Mouse (Mus musculus) embryonic fibroblast, embryonic 13.5 days (primary cell): ENCODE results near the gene Araf. TPM values are rescaled to one million over a fixed set of nuclear protein-coding genes. Genes with fewer than 3 reads are reported as not detected.
A peak's percentile ranks its signal among the peaks of the same experiment; 100 is the strongest.

Experiments used
- H3K27ac ChIP-seq: 2 replicates; pipeline ENCODE4 v1.5.1; 2012; ENCODE audit warnings: low read length, control low read depth, inconsistent platforms; ENCODE audit not compliant: insufficient read depth
- H3K4me1 ChIP-seq: 2 replicates; pipeline ENCODE4 v1.6.1; 2011; ENCODE audit warnings: low read length; ENCODE audit not compliant: control insufficient read depth, insufficient read depth
- H3K4me3 ChIP-seq: 2 replicates; pipeline ENCODE4 v1.5.1; 2011; ENCODE audit warnings: mild to moderate bottlenecking, control low read depth, low read length; ENCODE audit not compliant: insufficient read depth
- CTCF ChIP-seq: IDR thresholded peaks from 2 replicates; pipeline ENCODE4 v1.5.1; 2011; ENCODE audit warnings: mild to moderate bottlenecking, control low read depth, low read length, moderate library complexity, borderline replicate concordance; ENCODE audit not compliant: insufficient read depth
- POLR2A ChIP-seq: IDR thresholded peaks from 2 replicates; pipeline ENCODE4 v1.6.1; 2011; ENCODE audit warnings: low read depth, mild to moderate bottlenecking, control low read depth, low read length, moderate library complexity
- polyA plus RNA-seq: library from polyadenylated mRNA; stranded (reverse); fragments of >200 nt; gene quantifications from 2 replicates; pipeline ENCODE4 v1.2.4, GENCODE M21; 2011; ENCODE audit warnings: low read depth; ENCODE audit not compliant: missing spikeins, insufficient read length

Gene Araf
- polyA plus RNA-seq, 1 experiment = 90.9 TPM

DNA sequence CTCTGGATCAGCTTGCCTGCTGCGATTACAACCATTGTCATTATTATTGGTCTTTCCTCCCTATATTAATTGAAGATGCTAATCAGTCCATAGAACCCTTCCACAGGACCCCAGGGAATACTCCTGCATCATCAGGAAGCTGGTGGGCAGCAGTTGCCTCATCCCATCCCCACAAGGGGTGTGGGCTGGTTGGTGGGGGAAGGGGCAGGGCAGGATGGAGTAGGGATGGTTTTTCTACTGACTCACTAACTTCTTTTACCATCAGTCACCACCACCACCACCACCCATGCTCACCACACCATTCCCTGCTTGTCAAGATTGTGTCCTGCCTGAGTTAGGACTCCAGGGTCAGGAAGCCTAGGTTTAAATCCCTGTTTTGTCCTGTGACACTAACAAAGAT, 71.6 kb downstream of the Araf start:
- H3K27ac ChIP-seq = peak overlapping the region; percentile 99
- no peak overlapping the region for H3K4me3 ChIP-seq
- peak; percentile 42; the same call in 1 of the 2 replicates for TF ChIP-seq POLR2A
- no peak for TF ChIP-seq CTCF
- peaks cover 7% of the 10 kb centered on the region; the same call in 1 of the 2 replicates for H3K4me1 ChIP-seq

DNA sequence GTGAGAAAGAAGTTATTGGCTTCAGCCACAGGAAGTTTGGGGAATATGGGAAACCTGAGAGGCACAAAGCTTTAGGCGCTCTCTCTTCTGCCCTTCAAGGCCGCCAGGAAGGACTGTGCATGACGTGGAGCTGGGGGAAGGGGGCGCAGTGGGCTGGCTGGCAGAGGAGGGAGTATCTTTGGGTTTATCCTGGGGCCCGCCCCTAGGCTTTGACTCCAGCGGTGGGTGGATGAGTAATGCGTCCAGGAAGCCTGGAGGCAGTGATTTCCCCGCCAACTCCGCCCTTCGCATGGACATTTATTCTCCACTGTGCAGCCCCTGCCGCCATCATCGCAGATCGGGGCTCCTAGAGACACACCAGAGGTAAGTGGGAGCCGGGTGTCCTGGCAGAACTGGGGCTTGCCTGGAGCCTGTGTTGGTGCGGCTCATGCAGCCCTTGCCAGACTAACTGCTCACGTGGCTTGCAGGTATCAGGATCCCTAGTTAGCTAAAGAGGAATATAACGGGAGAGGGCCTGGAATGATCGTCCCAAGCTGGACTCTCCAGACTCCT, 72.4 kb downstream of the Araf start, which contains the start of gene Timp1:
Timp1 (plus strand) TSS at position 205 of the 552 bp plus-strand sequence.
- Histone ChIP-seq H3K4me1 (peaks cover 7% of the 10 kb centered on the region; the same call in 1 of the 2 replicates), H3K27ac (peak within 1 kb of the TSS; percentile 99), H3K4me3 (peak within 1 kb of the TSS; percentile 70)
- TF ChIP-seq POLR2A = peak; percentile 93
- no peak for TF ChIP-seq CTCF

DNA sequence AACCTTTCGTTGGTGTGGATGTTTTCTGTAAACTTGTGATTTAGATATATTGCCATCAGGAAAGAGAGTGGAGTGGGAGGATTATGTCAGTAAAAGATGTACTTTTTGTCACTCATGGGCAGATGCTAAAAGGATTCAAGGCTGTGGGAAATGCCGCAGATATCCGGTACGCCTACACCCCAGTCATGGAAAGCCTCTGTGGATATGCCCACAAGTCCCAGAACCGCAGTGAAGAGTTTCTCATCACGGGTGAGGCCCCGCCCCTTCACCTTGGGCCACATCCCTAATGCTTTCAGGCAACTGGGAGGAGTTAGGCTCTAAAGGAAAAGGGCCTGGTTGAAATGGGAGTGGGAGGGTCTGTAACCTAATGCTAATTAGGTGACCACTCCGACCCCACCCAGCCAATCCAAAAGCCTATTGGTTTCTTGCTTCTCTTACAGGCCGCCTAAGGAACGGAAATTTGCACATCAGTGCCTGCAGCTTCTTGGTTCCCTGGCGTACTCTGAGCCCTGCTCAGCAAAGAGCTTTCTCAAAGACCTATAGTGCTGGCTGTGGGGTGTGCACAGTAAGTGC, 75.4 kb downstream of the Araf start:
- H3K4me1 ChIP-seq = no peaks in the 10 kb centered on the region
- TF ChIP-seq CTCF = no peak
- no peak; the same call in 1 of the 2 replicates for TF ChIP-seq POLR2A
- no peak overlapping the region for H3K27ac ChIP-seq
- peak overlapping the region; percentile 70 for H3K4me3 ChIP-seq

DNA sequence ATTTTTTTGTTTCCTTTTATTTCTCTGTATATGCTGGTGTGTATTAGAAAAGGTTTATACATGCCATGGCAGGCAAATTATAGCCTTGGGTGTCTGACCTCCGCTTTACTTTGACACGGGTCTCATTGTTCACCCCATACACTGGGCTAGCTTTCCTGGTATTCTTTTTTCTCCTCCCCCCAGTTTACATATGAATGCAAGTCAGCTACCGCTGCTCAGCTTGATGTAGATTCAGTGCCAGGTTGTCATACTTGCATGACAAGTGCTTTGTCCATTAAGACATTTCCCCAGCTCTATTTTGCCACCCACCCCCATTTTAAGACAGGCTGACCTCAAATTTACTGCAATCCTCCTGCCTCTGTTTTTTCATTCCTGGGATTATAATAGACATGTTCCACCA, 77.6 kb downstream of the Araf start:
- TF ChIP-seq POLR2A (no peak), CTCF (no peak)
- no peak overlapping the region for H3K4me3 ChIP-seq

DNA sequence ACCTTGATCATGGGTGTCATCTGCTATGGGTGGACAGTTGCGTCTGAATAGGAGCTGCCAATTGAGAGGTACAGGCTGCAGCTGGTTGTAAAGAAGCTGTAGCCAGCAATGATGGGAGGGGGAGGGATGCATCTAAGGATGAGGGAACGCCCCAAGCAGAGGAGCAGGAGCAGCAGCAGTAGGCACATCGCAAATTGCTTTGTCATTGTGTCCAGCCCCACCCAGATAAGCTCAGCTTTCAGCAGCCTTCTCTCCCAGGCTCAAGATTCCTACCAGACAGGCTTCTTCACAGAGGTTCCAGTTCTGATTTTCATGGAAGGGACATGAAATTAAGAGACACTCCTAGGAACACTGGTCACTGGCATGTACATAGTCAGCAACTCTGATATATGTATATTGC, 112.5 kb downstream of the Araf start:
- TF ChIP-seq POLR2A (no peak), CTCF (no peak)
- H3K4me3 ChIP-seq = no peak overlapping the region
- no peaks in the 10 kb centered on the region for H3K4me1 ChIP-seq
- no peak overlapping the region for H3K27ac ChIP-seq

More for the DNA sequence above, 77.6 kb downstream of the Araf start:
- Histone ChIP-seq H3K4me1 (no peaks in the 10 kb centered on the region), H3K27ac (no peak overlapping the region)

Other genes with a start within 250 kb of the Araf start
- gene Rgn, start 248.0 kb upstream of the Araf start, polyA plus RNA-seq = not detected in 2 replicates
- gene Rbm10, start 180.3 kb upstream of the Araf start, polyA plus RNA-seq = 25.6 and 28.7 TPM in 2 replicates
- gene Ndufb11, start 180.2 kb upstream of the Araf start, polyA plus RNA-seq = 116 and 126 TPM in 2 replicates
- gene Uba1, start 139.5 kb upstream of the Araf start, polyA plus RNA-seq = 312 and 384 TPM in 2 replicates
- gene Cdk16, start 109.9 kb upstream of the Araf start, polyA plus RNA-seq = 129 and 141 TPM in 2 replicates
- gene Usp11, start 93.9 kb upstream of the Araf start, polyA plus RNA-seq = 13.1 and 22.9 TPM in 2 replicates
- 739 and 1,331 TPM in 2 replicates for gene Timp1, start 72.4 kb downstream of the Araf start, polyA plus RNA-seq
- gene Syn1, start 123.2 kb downstream of the Araf start, polyA plus RNA-seq = 2.0 and 4.4 TPM in 2 replicates
- gene Cfp, start 133.7 kb downstream of the Araf start, polyA plus RNA-seq = 3.5 and 5.1 TPM in 2 replicates
- 20.7 and 23.9 TPM in 2 replicates for gene Elk1, start 152.8 kb downstream of the Araf start, polyA plus RNA-seq
- 27.6 and 29.6 TPM in 2 replicates for gene Uxt, start 164.2 kb downstream of the Araf start, polyA plus RNA-seq